Mouse (Mus musculus): ENCODE measurements around the gene Lbx1. TPM values are rescaled to one million over a fixed set of nuclear protein-coding genes. Genes with fewer than 3 reads are reported as not detected.

Gene Lbx1
- polyA plus RNA-seq, 1 experiment from 2014 or later, result 1.0 TPM

- H3K36me3 ChIP-seq, result no peaks in the 10 kb centered on the region
- under 1% methylated on average over 36 of the region's 44 CpGs for WGBS
- no peak for DNase-seq (ENCODE audit: low spot score)
- H3K4me3 ChIP-seq, result peak overlapping the region; percentile 47
- no peaks in the 10 kb centered on the region for H3K9me3 ChIP-seq
- no peak overlapping the region for H3K27ac ChIP-seq
- H3K4me1 ChIP-seq, result peaks cover 59% of the 10 kb centered on the region
- peaks cover 100% of the 10 kb centered on the region for H3K27me3 ChIP-seq (ENCODE audit: insufficient read depth, poor library complexity, severe bottlenecking)
Observed at GRCm38 (mm10) chr19:45231383-45232035, 4.1 kb downstream of the Lbx1 start.

GRCm38 (mm10) chr19:45230848-45231382, 4.7 kb downstream of the Lbx1 start:
- WGBS, result under 1% methylated on average over 51 of the region's 51 CpGs
- Histone ChIP-seq H3K4me1 (peaks cover 53% of the 10 kb centered on the region), H3K9me3 (no peaks in the 10 kb centered on the region), H3K4me3 (peak overlapping the region; percentile 47), H3K27ac (no peak overlapping the region), H3K36me3 (no peaks in the 10 kb centered on the region), H3K27me3 (ENCODE audit: insufficient read depth, poor library complexity, severe bottlenecking) (peaks cover 100% of the 10 kb centered on the region)
- no peak for DNase-seq (ENCODE audit: low spot score)

- Histone ChIP-seq H3K27me3 (ENCODE audit: insufficient read depth, poor library complexity, severe bottlenecking) (peaks cover 100% of the 10 kb centered on the region), H3K4me1 (peaks cover 46% of the 10 kb centered on the region), H3K27ac (no peak overlapping the region), H3K4me3 (peak overlapping the region; percentile 49), H3K9me3 (no peaks in the 10 kb centered on the region), H3K36me3 (no peaks in the 10 kb centered on the region)
- DNase-seq (ENCODE audit: low spot score), result no peak
- WGBS, result 2% methylated on average over 20 of the region's 20 CpGs
Observed at GRCm38 (mm10) chr19:45230201-45230611, 5.4 kb downstream of the Lbx1 start.

- under 1% methylated on average over 33 of the region's 33 CpGs for WGBS
- DNase-seq (ENCODE audit: low spot score), result no peak
- Histone ChIP-seq H3K27me3 (ENCODE audit: insufficient read depth, poor library complexity, severe bottlenecking) (peaks cover 100% of the 10 kb centered on the region), H3K4me3 (peak overlapping the region; percentile 49), H3K4me1 (peaks cover 40% of the 10 kb centered on the region), H3K9me3 (no peaks in the 10 kb centered on the region), H3K27ac (no peak overlapping the region), H3K36me3 (no peaks in the 10 kb centered on the region)
Observed at GRCm38 (mm10) chr19:45229378-45230135, 6.1 kb downstream of the Lbx1 start.

- Histone ChIP-seq H3K36me3 (no peaks in the 10 kb centered on the region), H3K9me3 (no peaks in the 10 kb centered on the region), H3K27me3 (ENCODE audit: insufficient read depth, poor library complexity, severe bottlenecking) (peaks cover 100% of the 10 kb centered on the region), H3K27ac (no peak overlapping the region), H3K4me3 (peak overlapping the region; percentile 49; the same call in 1 of the 2 replicates), H3K4me1 (peaks cover 39% of the 10 kb centered on the region)
- 9% methylated on average over 4 of the region's 4 CpGs for WGBS
- no peak for DNase-seq (ENCODE audit: low spot score)
Observed at GRCm38 (mm10) chr19:45228781-45229180, 6.8 kb downstream of the Lbx1 start.

- no peak for DNase-seq (ENCODE audit: low spot score)
- H3K4me1 ChIP-seq, result peaks cover 38% of the 10 kb centered on the region
- no peak overlapping the region for H3K27ac ChIP-seq
- 10% methylated on average over 11 of the region's 12 CpGs for WGBS
- no peaks in the 10 kb centered on the region for H3K9me3 ChIP-seq
- peaks cover 100% of the 10 kb centered on the region for H3K27me3 ChIP-seq (ENCODE audit: insufficient read depth, poor library complexity, severe bottlenecking)
- H3K4me3 ChIP-seq, result no peak overlapping the region
- H3K36me3 ChIP-seq, result no peaks in the 10 kb centered on the region
Observed at GRCm38 (mm10) chr19:45228097-45228496, 7.5 kb downstream of the Lbx1 start.

- no peak for DNase-seq (ENCODE audit: low spot score)
- Histone ChIP-seq H3K4me3 (no peak overlapping the region), H3K27ac (no peak overlapping the region), H3K4me1 (peaks cover 38% of the 10 kb centered on the region), H3K36me3 (no peaks in the 10 kb centered on the region), H3K9me3 (no peaks in the 10 kb centered on the region), H3K27me3 (ENCODE audit: insufficient read depth, poor library complexity, severe bottlenecking) (peaks cover 100% of the 10 kb centered on the region)
- WGBS, result 5% methylated on average over 1 of the region's 1 CpGs
Observed at GRCm38 (mm10) chr19:45227671-45228070, 7.9 kb downstream of the Lbx1 start.

GRCm38 (mm10) chr19:45227049-45227448, 8.6 kb downstream of the Lbx1 start:
- H3K4me3 ChIP-seq, result no peak overlapping the region
- WGBS, result 5% methylated on average over 3 of the region's 3 CpGs
- DNase-seq (ENCODE audit: low spot score), result no peak
- no peaks in the 10 kb centered on the region for H3K36me3 ChIP-seq
- no peak overlapping the region for H3K27ac ChIP-seq
- H3K27me3 ChIP-seq (ENCODE audit: insufficient read depth, poor library complexity, severe bottlenecking), result peaks cover 100% of the 10 kb centered on the region
- H3K9me3 ChIP-seq, result no peaks in the 10 kb centered on the region
- peaks cover 40% of the 10 kb centered on the region for H3K4me1 ChIP-seq

- Histone ChIP-seq H3K27ac (no peak overlapping the region), H3K4me3 (no peak overlapping the region), H3K27me3 (ENCODE audit: insufficient read depth, poor library complexity, severe bottlenecking) (peaks cover 100% of the 10 kb centered on the region), H3K4me1 (peaks cover 35% of the 10 kb centered on the region), H3K36me3 (no peaks in the 10 kb centered on the region), H3K9me3 (no peaks in the 10 kb centered on the region)
- WGBS, result 1% methylated on average over 8 of the region's 8 CpGs
- DNase-seq (ENCODE audit: low spot score), result no peak
Observed at GRCm38 (mm10) chr19:45226246-45226645, 9.4 kb downstream of the Lbx1 start.

GRCm38 (mm10) chr19:45225130-45225529, 10.5 kb downstream of the Lbx1 start:
- Histone ChIP-seq H3K4me3 (no peak overlapping the region), H3K9me3 (no peaks in the 10 kb centered on the region), H3K4me1 (peaks cover 32% of the 10 kb centered on the region), H3K36me3 (no peaks in the 10 kb centered on the region), H3K27ac (no peak overlapping the region), H3K27me3 (ENCODE audit: insufficient read depth, poor library complexity, severe bottlenecking) (peaks cover 91% of the 10 kb centered on the region)
- DNase-seq (ENCODE audit: low spot score), result no peak
- WGBS, result 3% methylated on average over 12 of the region's 12 CpGs

- H3K9me3 ChIP-seq, result no peaks in the 10 kb centered on the region
- DNase-seq (ENCODE audit: low spot score), result no peak
- WGBS, result 2% methylated on average over 6 of the region's 6 CpGs
Observed at GRCm38 (mm10) chr19:45224286-45224559, 11.4 kb downstream of the Lbx1 start.

GRCm38 (mm10) chr19:45223413-45224285, 12.0 kb downstream of the Lbx1 start:
- peak overlapping the region; percentile 50 for H3K4me3 ChIP-seq
- H3K27me3 ChIP-seq (ENCODE audit: insufficient read depth, poor library complexity, severe bottlenecking), result peaks cover 89% of the 10 kb centered on the region
- H3K4me1 ChIP-seq, result peaks cover 21% of the 10 kb centered on the region
- WGBS, result 2% methylated on average over 49 of the region's 49 CpGs
- H3K36me3 ChIP-seq, result no peaks in the 10 kb centered on the region
- no peaks in the 10 kb centered on the region for H3K9me3 ChIP-seq
- no peak overlapping the region for H3K27ac ChIP-seq
- no peak for DNase-seq (ENCODE audit: low spot score)

More at GRCm38 (mm10) chr19:45224286-45224559, 11.4 kb downstream of the Lbx1 start:
- Histone ChIP-seq H3K36me3 (no peaks in the 10 kb centered on the region), H3K4me3 (peak overlapping the region; percentile 50; the same call in 1 of the 2 replicates), H3K27me3 (ENCODE audit: insufficient read depth, poor library complexity, severe bottlenecking) (peaks cover 90% of the 10 kb centered on the region), H3K27ac (no peak overlapping the region), H3K4me1 (peaks cover 24% of the 10 kb centered on the region)

All from heart, embryonic 10.5 days (tissue).